Mouse (Mus musculus) lung, postnatal 0 days (tissue): ENCODE measurements at regions not wholly inside any gene's neighbourhood (a gene's known extent, or its start where the extent isn't known, plus 50 kb on each side); places are given as distances from the start of the nearest gene placed in this dataset.

Experiments used
- CTCF ChIP-seq: IDR thresholded peaks from 2 replicates; pipeline ENCODE4 v1.5.1; 2016; ENCODE audit warnings: antibody characterized with exemption, mild to moderate bottlenecking
- EP300 ChIP-seq: IDR thresholded peaks from 2 replicates; pipeline ENCODE4 v1.6.1; 2016; ENCODE audit warnings: antibody characterized with exemption, mild to moderate bottlenecking, control low read depth

GRCm38 (mm10) chr11:42949823-42950222, 85.7 kb upstream of the Gm9972 start:
- no peak for TF ChIP-seq CTCF
- TF ChIP-seq EP300 = no peak
